Mouse (Mus musculus): Measurements from ENCODE around the gene Brox. TPM values are rescaled to one million over a fixed set of nuclear protein-coding genes. Genes with fewer than 3 reads are reported as not detected.

Brox gene
- polyA plus RNA-seq, 1 experiment from 2014 or later, result 40.3 TPM

- Histone ChIP-seq H3K4me3 (no peak overlapping the region), H3K36me3 (no peaks in the 10 kb centered on the region), H3K27ac (replicated peaks) (no peak overlapping the region), H3K27me3 (ENCODE audit: low read depth, poor library complexity, severe bottlenecking) (no peaks in the 10 kb centered on the region), H3K4me1 (0 out of 2 replicates have a peak, but pooled peaks cover 5% of the 10 kb centered on the region), H3K9me3 (replicated peaks) (no peaks in the 10 kb centered on the region)
- DNase-seq (ENCODE audit: low spot score), result peak; percentile 18
- WGBS, result 80% methylated on average over 13 of the region's 13 CpGs
Observed at GRCm38 (mm10) chr1:183264145-183265008, 32.7 kb downstream of the Brox start.

- WGBS, result 71% methylated on average over 10 of the region's 10 CpGs
- H3K4me3 ChIP-seq, result no peak overlapping the region
- H3K27me3 ChIP-seq (ENCODE audit: low read depth, poor library complexity, severe bottlenecking), result no peaks in the 10 kb centered on the region
- DNase-seq (ENCODE audit: low spot score), result no peak
- no peaks in the 10 kb centered on the region for H3K36me3 ChIP-seq
- peaks cover 5% of the 10 kb centered on the region for H3K4me1 ChIP-seq
- H3K9me3 ChIP-seq (replicated peaks), result no peaks in the 10 kb centered on the region
- no peak overlapping the region for H3K27ac ChIP-seq (replicated peaks)
Observed at GRCm38 (mm10) chr1:183252574-183252973, 44.5 kb downstream of the Brox start.

GRCm38 (mm10) chr1:183251818-183252217 lies 45.3 kb downstream of the Brox start:
- no peak for DNase-seq (ENCODE audit: low spot score)

GRCm38 (mm10) chr1:183250612-183251011 lies 46.5 kb downstream of the Brox start:
- Histone ChIP-seq H3K4me1 (peaks cover 17% of the 10 kb centered on the region), H3K36me3 (no peaks in the 10 kb centered on the region), H3K27me3 (ENCODE audit: low read depth, poor library complexity, severe bottlenecking) (no peaks in the 10 kb centered on the region), H3K9me3 (replicated peaks) (no peaks in the 10 kb centered on the region), H3K27ac (replicated peaks) (no peak overlapping the region), H3K4me3 (no peak overlapping the region)
- WGBS, result 80% methylated on average over 4 of the region's 4 CpGs
- DNase-seq (ENCODE audit: low spot score), result no peak

More at GRCm38 (mm10) chr1:183251818-183252217, 45.3 kb downstream of the Brox start:
- H3K4me1 ChIP-seq, result peaks cover 13% of the 10 kb centered on the region
- WGBS, result 83% methylated on average over 2 of the region's 2 CpGs
- no peak overlapping the region for H3K27ac ChIP-seq (replicated peaks)
- H3K27me3 ChIP-seq (ENCODE audit: low read depth, poor library complexity, severe bottlenecking), result no peaks in the 10 kb centered on the region
- no peaks in the 10 kb centered on the region for H3K9me3 ChIP-seq (replicated peaks)
- no peak overlapping the region for H3K4me3 ChIP-seq
- no peaks in the 10 kb centered on the region for H3K36me3 ChIP-seq

GRCm38 (mm10) chr1:183248144-183248543 lies 48.9 kb downstream of the Brox start:
- no peak for DNase-seq (ENCODE audit: low spot score)
- Histone ChIP-seq H3K9me3 (replicated peaks) (peaks cover 7% of the 10 kb centered on the region; the same call in 1 of the 2 replicates), H3K27me3 (ENCODE audit: low read depth, poor library complexity, severe bottlenecking) (no peaks in the 10 kb centered on the region), H3K27ac (replicated peaks) (no peak overlapping the region), H3K4me1 (peaks cover 17% of the 10 kb centered on the region), H3K36me3 (no peaks in the 10 kb centered on the region), H3K4me3 (no peak overlapping the region)
- WGBS, result 59% methylated on average over 1 of the region's 1 CpGs

GRCm38 (mm10) chr1:183243293-183243692 lies 53.8 kb downstream of the Brox start:
- Histone ChIP-seq H3K4me3 (no peak overlapping the region), H3K27ac (replicated peaks) (no peak overlapping the region), H3K9me3 (replicated peaks) (peaks cover 7% of the 10 kb centered on the region; the same call in 1 of the 2 replicates), H3K36me3 (no peaks in the 10 kb centered on the region), H3K4me1 (peaks cover 12% of the 10 kb centered on the region), H3K27me3 (ENCODE audit: low read depth, poor library complexity, severe bottlenecking) (no peaks in the 10 kb centered on the region)
- no peak for DNase-seq (ENCODE audit: low spot score)
- 75% methylated on average over 7 of the region's 7 CpGs for WGBS

- no peaks in the 10 kb centered on the region for H3K9me3 ChIP-seq (replicated peaks)
- DNase-seq (ENCODE audit: low spot score), result no peak
- no peaks in the 10 kb centered on the region for H3K36me3 ChIP-seq
- no peaks in the 10 kb centered on the region for H3K27me3 ChIP-seq (ENCODE audit: low read depth, poor library complexity, severe bottlenecking)
- no peak overlapping the region for H3K4me3 ChIP-seq
- no peaks in the 10 kb centered on the region for H3K4me1 ChIP-seq
- 33% methylated on average over 2 of the region's 2 CpGs for WGBS
- H3K27ac ChIP-seq (replicated peaks), result no peak overlapping the region
Observed at GRCm38 (mm10) chr1:183237901-183238300, 59.2 kb downstream of the Brox start.

GRCm38 (mm10) chr1:183236460-183236859 lies 60.6 kb downstream of the Brox start:
- Histone ChIP-seq H3K27ac (replicated peaks) (no peak overlapping the region), H3K27me3 (ENCODE audit: low read depth, poor library complexity, severe bottlenecking) (no peaks in the 10 kb centered on the region), H3K9me3 (replicated peaks) (no peaks in the 10 kb centered on the region), H3K4me3 (no peak overlapping the region), H3K4me1 (no peaks in the 10 kb centered on the region), H3K36me3 (no peaks in the 10 kb centered on the region)
- WGBS, result 84% methylated on average over 5 of the region's 5 CpGs
- DNase-seq (ENCODE audit: low spot score), result no peak

- Histone ChIP-seq H3K27ac (replicated peaks) (no peak overlapping the region), H3K4me1 (peaks cover 6% of the 10 kb centered on the region), H3K27me3 (ENCODE audit: low read depth, poor library complexity, severe bottlenecking) (no peaks in the 10 kb centered on the region), H3K4me3 (no peak overlapping the region), H3K9me3 (replicated peaks) (no peaks in the 10 kb centered on the region), H3K36me3 (no peaks in the 10 kb centered on the region)
- DNase-seq (ENCODE audit: low spot score), result no peak
- WGBS, result 81% methylated on average over 11 of the region's 11 CpGs
Observed at GRCm38 (mm10) chr1:183233679-183234174, 63.3 kb downstream of the Brox start.

- Histone ChIP-seq H3K4me3 (no peak overlapping the region), H3K27me3 (ENCODE audit: low read depth, poor library complexity, severe bottlenecking) (no peaks in the 10 kb centered on the region), H3K27ac (replicated peaks) (no peak overlapping the region), H3K9me3 (replicated peaks) (no peaks in the 10 kb centered on the region), H3K4me1 (peaks cover 12% of the 10 kb centered on the region), H3K36me3 (no peaks in the 10 kb centered on the region)
- DNase-seq (ENCODE audit: low spot score), result no peak
- 85% methylated on average over 7 of the region's 7 CpGs for WGBS
Observed at GRCm38 (mm10) chr1:183232985-183233678, 63.9 kb downstream of the Brox start.

- 88% methylated on average over 7 of the region's 7 CpGs for WGBS
- H3K27me3 ChIP-seq (ENCODE audit: low read depth, poor library complexity, severe bottlenecking), result no peaks in the 10 kb centered on the region
- no peaks in the 10 kb centered on the region for H3K9me3 ChIP-seq (replicated peaks)
- H3K4me3 ChIP-seq, result no peak overlapping the region
- no peak overlapping the region for H3K27ac ChIP-seq (replicated peaks)
- H3K4me1 ChIP-seq, result peaks cover 18% of the 10 kb centered on the region
- H3K36me3 ChIP-seq, result no peaks in the 10 kb centered on the region
- DNase-seq (ENCODE audit: low spot score), result no peak
Observed at GRCm38 (mm10) chr1:183227469-183227868, 69.6 kb downstream of the Brox start.

All from midbrain, embryonic 10.5 days (tissue).